Mouse (Mus musculus): ENCODE data around the gene Mybl2.

DNA sequence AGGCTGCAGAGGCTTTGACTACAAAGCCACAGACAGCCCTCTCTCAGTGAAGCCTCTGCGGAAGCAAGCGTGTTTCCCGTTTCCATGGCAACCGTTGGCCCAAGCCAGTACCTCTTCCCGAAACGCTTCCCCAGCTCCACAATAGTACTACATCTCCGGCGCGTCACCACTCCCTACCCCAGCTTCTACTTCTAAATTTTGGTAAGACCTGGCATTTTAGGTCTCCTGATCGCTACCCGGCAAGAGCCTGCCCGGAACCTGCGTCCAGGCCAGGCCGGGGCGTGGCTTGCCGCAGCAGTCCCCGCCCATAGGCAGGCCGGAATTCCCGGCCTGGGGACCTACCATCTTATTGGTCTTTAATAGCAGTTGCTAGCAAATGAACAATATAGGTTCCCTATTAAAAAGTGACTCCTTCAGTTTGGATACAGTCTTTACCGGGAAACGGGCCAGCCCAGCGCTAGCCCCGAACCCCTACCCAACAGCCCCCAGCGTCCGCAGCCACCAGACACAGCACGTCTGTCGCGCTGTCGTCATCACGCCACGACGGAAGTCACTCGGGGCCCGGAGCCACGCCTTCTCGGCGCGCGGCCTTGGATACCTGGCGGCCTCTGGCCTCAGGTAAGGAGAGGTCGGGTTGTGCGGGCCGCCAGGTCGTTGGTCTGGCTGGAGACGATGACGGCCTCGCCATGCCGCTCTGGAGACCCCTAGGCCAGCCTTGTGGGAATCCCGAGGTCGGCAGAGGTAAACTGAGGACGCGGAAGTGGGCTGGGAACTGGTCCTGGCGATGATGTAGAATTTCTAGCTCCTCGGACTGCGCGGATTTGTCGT, 37.4 kb upstream of the Mybl2 start, which contains the start of gene Ift52:
- TF ChIP-seq EP300 (optimal IDR thresholded peaks at IDR 0.05) (peak; percentile 28), CTCF (IDR thresholded peaks at IDR 0.05; ENCODE audit: low read depth) (no peak)
